Mouse (Mus musculus): ENCODE results near the gene Ehd4. TPM values are rescaled to one million over a fixed set of nuclear protein-coding genes. Genes with fewer than 3 reads are reported as not detected.

Ehd4 gene
- polyA plus RNA-seq, 1 experiment = 101 TPM

DNA sequence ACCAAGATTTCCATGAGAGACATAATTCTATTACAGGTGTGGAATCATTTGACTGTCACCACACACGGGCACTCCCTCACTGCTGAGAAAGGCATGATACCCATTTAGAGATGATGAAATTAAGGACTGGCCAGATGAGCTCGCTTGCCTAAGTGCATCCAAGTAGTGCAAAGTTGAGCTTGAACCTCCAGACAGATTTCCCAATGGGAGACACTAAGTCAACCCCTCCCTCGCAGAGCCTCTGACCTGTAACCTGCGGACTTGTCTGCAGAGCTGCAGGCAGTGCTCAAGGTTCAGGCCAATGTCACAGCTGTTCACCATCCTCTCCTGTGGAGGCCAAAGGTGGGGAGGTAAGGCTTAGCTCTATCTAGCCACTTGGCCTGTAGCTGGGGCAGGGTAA is 95.6 kb downstream of the Ehd4 start:
- Histone ChIP-seq H3K4me3 (no peak overlapping the region), H3K36me3 (ENCODE audit: control insufficient read depth, insufficient read depth) (no peaks in the 10 kb centered on the region), H3K4me2 (ENCODE audit: low read depth) (no peak overlapping the region), H3K27me3 (ENCODE audit: control insufficient read depth, insufficient read depth, insufficient read length) (peaks cover 32% of the 10 kb centered on the region), H3ac (ENCODE audit: control insufficient read depth, insufficient read length) (no peak overlapping the region), H3K79me2 (ENCODE audit: control insufficient read depth, insufficient read depth) (no peaks in the 10 kb centered on the region)
- TF ChIP-seq TCF12 (IDR thresholded peaks at IDR 0.05; ENCODE audit: insufficient read depth, poor library complexity, severe bottlenecking) = no peak
- TF ChIP-seq MYOD1 (IDR thresholded peaks at IDR 0.05; ENCODE audit: control insufficient read depth in 1 of 3, insufficient read length in 2 of 3, low read depth in 2 of 3) = no peak
- TF ChIP-seq REST (IDR thresholded peaks at IDR 0.05; ENCODE audit: insufficient read depth, insufficient read length) = no peak
- no peak for TF ChIP-seq USF1 (IDR thresholded peaks at IDR 0.05; ENCODE audit: low read depth)
- no peak for TF ChIP-seq CEBPB (IDR thresholded peaks at IDR 0.05; ENCODE audit: insufficient read depth, poor library complexity, severe bottlenecking)
- TF ChIP-seq POLR2A (IDR thresholded peaks at IDR 0.05; ENCODE audit: insufficient read length, low read depth) = no peak
- no peak for TF ChIP-seq MAX (IDR thresholded peaks at IDR 0.05; ENCODE audit: low read depth)
- no peak for TF ChIP-seq SRF (IDR thresholded peaks at IDR 0.05; ENCODE audit: control insufficient read depth, insufficient read length, low read depth)
- TF ChIP-seq MYOG (IDR thresholded peaks at IDR 0.05; ENCODE audit: control insufficient read depth in 1 of 3, insufficient read depth in 1 of 3, insufficient read length in 2 of 3, low read depth in 2 of 3) = no peak
- TF ChIP-seq E2F4 (IDR thresholded peaks at IDR 0.05; ENCODE audit: insufficient read depth) = no peak
- TF ChIP-seq POLR2AphosphoS2 (IDR thresholded peaks at IDR 0.05; ENCODE audit: insufficient read length, low read depth) = no peak
- TF ChIP-seq TCF3 (IDR thresholded peaks at IDR 0.05; ENCODE audit: insufficient read length, low read depth) = no peak

DNA sequence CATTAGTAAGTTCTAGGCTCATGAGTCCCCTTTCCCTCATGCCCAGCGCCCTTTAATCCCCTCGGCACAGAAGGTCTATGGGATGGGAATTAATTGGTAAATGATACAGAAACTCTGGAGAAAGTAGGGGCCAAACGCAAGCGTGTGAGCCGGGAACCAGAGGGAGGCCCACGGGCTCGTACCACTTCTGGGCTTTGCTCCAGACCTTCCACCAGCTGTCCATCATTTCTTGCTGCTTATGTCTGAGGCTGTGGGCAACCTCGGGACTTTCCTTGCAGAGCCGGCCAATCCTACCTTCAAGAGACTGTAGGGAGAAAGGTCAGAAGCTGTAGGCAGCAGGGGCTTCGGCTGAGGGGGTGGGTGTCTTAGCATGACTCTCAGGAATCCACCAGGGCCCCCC is 98.5 kb downstream of the Ehd4 start:
- H3K79me2 ChIP-seq (ENCODE audit: control insufficient read depth, insufficient read depth) = no peaks in the 10 kb centered on the region
- H3K4me2 ChIP-seq (ENCODE audit: low read depth) = no peak overlapping the region
- no peak for TF ChIP-seq E2F4 (IDR thresholded peaks at IDR 0.05; ENCODE audit: insufficient read depth)
- TF ChIP-seq REST (IDR thresholded peaks at IDR 0.05; ENCODE audit: insufficient read depth, insufficient read length) = no peak
- no peak for TF ChIP-seq SRF (IDR thresholded peaks at IDR 0.05; ENCODE audit: control insufficient read depth, insufficient read length, low read depth)
- TF ChIP-seq MYOG (IDR thresholded peaks at IDR 0.05; ENCODE audit: control insufficient read depth in 1 of 3, insufficient read depth in 1 of 3, insufficient read length in 2 of 3, low read depth in 2 of 3) = no peak
- TF ChIP-seq MYOD1 (IDR thresholded peaks at IDR 0.05; ENCODE audit: control insufficient read depth in 1 of 3, insufficient read length in 2 of 3, low read depth in 2 of 3) = no peak
- TF ChIP-seq POLR2AphosphoS2 (IDR thresholded peaks at IDR 0.05; ENCODE audit: insufficient read length, low read depth) = no peak
- TF ChIP-seq CEBPB (IDR thresholded peaks at IDR 0.05; ENCODE audit: insufficient read depth, poor library complexity, severe bottlenecking) = no peak
- no peak for TF ChIP-seq TCF3 (IDR thresholded peaks at IDR 0.05; ENCODE audit: insufficient read length, low read depth)
- no peaks in the 10 kb centered on the region for H3K36me3 ChIP-seq (ENCODE audit: control insufficient read depth, insufficient read depth)
- H3K4me3 ChIP-seq = no peak overlapping the region
- no peak overlapping the region for H3ac ChIP-seq (ENCODE audit: control insufficient read depth, insufficient read length)
- H3K27me3 ChIP-seq (ENCODE audit: control insufficient read depth, insufficient read depth, insufficient read length) = peaks cover 39% of the 10 kb centered on the region

- Histone ChIP-seq H3K79me2 (ENCODE audit: control insufficient read depth, insufficient read depth) (no peaks in the 10 kb centered on the region), H3K4me3 (no peak overlapping the region)
- TF ChIP-seq TCF12 (IDR thresholded peaks at IDR 0.05; ENCODE audit: insufficient read depth, poor library complexity, severe bottlenecking) (no peak), MYOG (IDR thresholded peaks at IDR 0.05; ENCODE audit: control insufficient read depth in 1 of 3, insufficient read depth in 1 of 3, insufficient read length in 2 of 3, low read depth in 2 of 3) (no peak), MAX (IDR thresholded peaks at IDR 0.05; ENCODE audit: low read depth) (no peak), CEBPB (IDR thresholded peaks at IDR 0.05; ENCODE audit: insufficient read depth, poor library complexity, severe bottlenecking) (no peak), POLR2A (IDR thresholded peaks at IDR 0.05; ENCODE audit: insufficient read length, low read depth) (no peak), TCF3 (IDR thresholded peaks at IDR 0.05; ENCODE audit: insufficient read length, low read depth) (no peak), USF1 (IDR thresholded peaks at IDR 0.05; ENCODE audit: low read depth) (no peak), MYOD1 (IDR thresholded peaks at IDR 0.05; ENCODE audit: control insufficient read depth in 1 of 3, insufficient read length in 2 of 3, low read depth in 2 of 3) (no peak), SRF (IDR thresholded peaks at IDR 0.05; ENCODE audit: control insufficient read depth, insufficient read length, low read depth) (no peak)
Measured at GRCm38 (mm10) chr2:120054771-120055552, 99.4 kb downstream of the Ehd4 start.

DNA sequence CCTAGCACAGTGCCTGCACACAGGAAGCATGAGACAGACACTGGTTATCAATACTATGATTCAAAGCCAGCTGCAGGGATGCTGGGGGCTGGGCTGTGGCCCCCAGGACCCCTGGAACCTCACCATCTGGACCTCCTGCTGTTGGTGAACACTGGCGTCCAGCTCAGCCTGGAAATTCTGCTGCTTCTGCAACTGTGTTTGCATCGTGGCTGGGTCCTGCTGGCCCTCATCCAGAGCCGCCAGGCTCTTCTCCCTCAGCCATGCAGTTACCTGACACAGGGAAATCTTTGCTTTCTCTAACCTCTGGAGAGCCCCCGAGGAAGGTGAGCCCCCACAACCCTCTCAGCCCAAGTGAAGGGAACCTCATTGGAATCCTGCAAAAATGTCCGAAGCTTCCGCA is 103.0 kb downstream of the Ehd4 start:
- Histone ChIP-seq H3K79me2 (ENCODE audit: control insufficient read depth, insufficient read depth) (no peaks in the 10 kb centered on the region), H3K4me2 (ENCODE audit: low read depth) (no peak overlapping the region), H3ac (ENCODE audit: control insufficient read depth, insufficient read length) (no peak overlapping the region), H3K27me3 (ENCODE audit: control insufficient read depth, insufficient read depth, insufficient read length) (peaks cover 37% of the 10 kb centered on the region), H3K4me3 (no peak overlapping the region), H3K36me3 (ENCODE audit: control insufficient read depth, insufficient read depth) (no peaks in the 10 kb centered on the region)
- TF ChIP-seq POLR2AphosphoS2 (IDR thresholded peaks at IDR 0.05; ENCODE audit: insufficient read length, low read depth) (no peak), TCF12 (IDR thresholded peaks at IDR 0.05; ENCODE audit: insufficient read depth, poor library complexity, severe bottlenecking) (no peak), REST (IDR thresholded peaks at IDR 0.05; ENCODE audit: insufficient read depth, insufficient read length) (no peak), E2F4 (IDR thresholded peaks at IDR 0.05; ENCODE audit: insufficient read depth) (no peak), SRF (IDR thresholded peaks at IDR 0.05; ENCODE audit: control insufficient read depth, insufficient read length, low read depth) (no peak), MYOG (IDR thresholded peaks at IDR 0.05; ENCODE audit: control insufficient read depth in 1 of 3, insufficient read depth in 1 of 3, insufficient read length in 2 of 3, low read depth in 2 of 3) (no peak), POLR2A (IDR thresholded peaks at IDR 0.05; ENCODE audit: insufficient read length, low read depth) (no peak), TCF3 (IDR thresholded peaks at IDR 0.05; ENCODE audit: insufficient read length, low read depth) (no peak), MAX (IDR thresholded peaks at IDR 0.05; ENCODE audit: low read depth) (no peak), USF1 (IDR thresholded peaks at IDR 0.05; ENCODE audit: low read depth) (no peak), CEBPB (IDR thresholded peaks at IDR 0.05; ENCODE audit: insufficient read depth, poor library complexity, severe bottlenecking) (no peak), MYOD1 (IDR thresholded peaks at IDR 0.05; ENCODE audit: control insufficient read depth in 1 of 3, insufficient read length in 2 of 3, low read depth in 2 of 3) (no peak)

More at GRCm38 (mm10) chr2:120054771-120055552, 99.4 kb downstream of the Ehd4 start:
- no peaks in the 10 kb centered on the region for H3K36me3 ChIP-seq (ENCODE audit: control insufficient read depth, insufficient read depth)
- no peak overlapping the region for H3ac ChIP-seq (ENCODE audit: control insufficient read depth, insufficient read length)
- H3K4me2 ChIP-seq (ENCODE audit: low read depth) = no peak overlapping the region
- peaks cover 42% of the 10 kb centered on the region for H3K27me3 ChIP-seq (ENCODE audit: control insufficient read depth, insufficient read depth, insufficient read length)

Measured in myocyte (in vitro differentiated cells).